Mouse (Mus musculus) v-Abl transformed pro-B cells (cell line): Measurements from ENCODE around the gene Gm4498.
"Not testable (repeated sequence)": the region's sequence is repeated elsewhere in the genome, so short reads cannot be mapped to it uniquely, and the experiment has no call there.

Experiments
- in situ Hi-C, 2 experiments: fragments of 400-800 bp; cut with MboI; formaldehyde crosslinking; loops; one replicate each; pipeline ENCODE4 v1.15.1; 2025; ENCODE audit not compliant: unreplicated experiment in 2 of 2

Gm4498 gene

GRCm38 (mm10) chr7:20233728-20234127, at the start of gene Gm4498:
Gene Gm4498 (minus strand): TSS chr7:20233828.
- in situ Hi-C loops = not testable (repeated sequence)

DNA sequence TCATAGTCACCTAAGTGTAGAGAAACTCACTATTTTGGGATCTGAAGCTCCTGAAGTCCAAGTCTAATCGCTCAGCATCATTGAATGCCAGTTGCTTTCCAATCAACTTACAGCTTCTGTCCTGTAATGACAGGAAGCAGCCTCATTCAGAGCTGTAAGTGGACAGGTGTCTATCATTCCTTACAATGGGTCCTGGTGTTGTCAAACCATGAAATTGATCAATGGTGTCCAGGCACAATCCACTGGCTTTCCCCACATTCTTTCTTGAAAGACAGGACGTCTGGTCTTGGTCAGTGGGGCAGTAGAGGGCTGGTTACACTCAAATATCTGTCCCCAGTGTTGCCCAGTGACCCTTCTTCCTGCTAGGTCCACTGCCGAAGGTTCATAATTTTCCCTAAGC, 29.1 kb upstream of the Gm4498 start, which contains the start of gene Gm5890:
Gene Gm5890, minus strand, starts transcription at position 101 of the 400 bp plus-strand sequence.
- in situ Hi-C loops = not testable (repeated sequence)

GRCm38 (mm10) chr7:20205507-20205906, 28.1 kb downstream of the Gm4498 start, which contains the start of gene Gm6164:
Gene Gm6164 (minus strand): TSS chr7:20205607.
- in situ Hi-C loops = not testable (repeated sequence)

GRCm38 (mm10) chr7:20193410-20193809, 40.2 kb downstream of the Gm4498 start, which contains the start of gene Vmn1r95:
Gene Vmn1r95 (plus strand): TSS chr7:20193710.
- in situ Hi-C loops = not testable (repeated sequence)
